Mouse (Mus musculus) small intestine, adult 2 months (tissue): Measurements from ENCODE around the gene 4921507P07Rik.

Source experiments
- CTCF ChIP-seq: fragments of 200-500 bp; IDR thresholded peaks from 2 replicates; pipeline ENCODE4 v1.5.1; 2012; ENCODE audit warnings: low read depth, mild to moderate bottlenecking, control low read depth, inconsistent platforms, low read length, moderate library complexity, mixed read lengths; ENCODE audit not compliant: insufficient replicate concordance, insufficient read length; ENCODE audit errors: extremely low read depth
- POLR2A ChIP-seq: fragments of 200-500 bp; IDR thresholded peaks from 2 replicates; pipeline ENCODE4 v1.6.1; 2012; ENCODE audit warnings: low read depth, mild to moderate bottlenecking, control low read depth, inconsistent platforms, low read length, moderate library complexity

DNA sequence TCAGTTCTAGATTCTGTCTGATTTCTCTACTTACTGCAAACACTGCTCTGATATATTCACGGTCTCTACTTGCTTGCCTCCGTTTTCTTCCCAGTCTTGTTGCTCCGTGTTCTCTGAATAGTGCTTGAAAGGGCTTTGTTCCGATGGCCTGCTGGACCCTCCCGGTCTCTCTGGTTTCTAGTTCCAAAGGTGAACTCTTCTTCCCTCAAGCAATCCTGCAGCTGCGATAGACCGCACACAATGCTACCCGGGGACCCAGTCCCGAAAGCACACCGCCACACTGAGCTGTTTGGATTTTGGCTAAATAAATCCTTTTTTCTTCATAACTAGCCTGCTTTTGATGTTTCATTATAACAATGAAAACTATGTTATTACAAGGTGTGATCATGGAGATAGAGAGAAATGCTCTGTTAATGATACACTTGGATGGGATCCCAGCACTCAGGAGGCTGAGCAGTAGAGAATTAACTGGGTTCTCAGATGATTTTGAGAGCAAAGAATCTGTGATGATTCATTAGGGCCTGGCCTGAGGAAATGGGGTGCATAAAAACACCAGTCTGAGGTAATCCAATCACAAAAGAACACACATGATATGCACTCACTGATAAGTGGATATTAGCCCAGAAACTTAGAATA lies 72.1 kb downstream of the 4921507P07Rik start:
- TF ChIP-seq CTCF (no peak), POLR2A (no peak)
